Mouse (Mus musculus) cerebellum, adult 2 months (tissue): ENCODE measurements at regions not wholly inside any gene's neighbourhood (a gene's known extent, or its start where the extent isn't known, plus 50 kb on each side); places are given as distances from the start of the nearest gene placed in this dataset.

Experiments used
- CTCF ChIP-seq: fragments of 200-500 bp; IDR thresholded peaks from 2 replicates; pipeline ENCODE4 v1.5.1; 2011; ENCODE audit warnings: low read depth, mild to moderate bottlenecking, control low read depth, low read length, moderate library complexity, borderline replicate concordance; ENCODE audit not compliant: insufficient read depth
- POLR2A ChIP-seq: fragments of 200-500 bp; IDR thresholded peaks from 2 replicates; pipeline ENCODE4 v1.6.1; 2011; ENCODE audit warnings: low read length, control low read depth, borderline replicate concordance; ENCODE audit not compliant: insufficient read depth

GRCm38 (mm10) chr4:99475701-99476218 is 180.1 kb downstream of the Gm12689 start:
- TF ChIP-seq CTCF (no peak), POLR2A (no peak)
